Mouse (Mus musculus) erythroblast, embryonic 14.5 days (primary cell): ENCODE data around the gene Ncoa7.

ENCODE experiments used
- GATA1 ChIP-seq: IDR thresholded peaks from 2 replicates; pipeline ENCODE4 v1.6.1; 2012; ENCODE audit warnings: low read length, inconsistent platforms, mixed read lengths
- TAL1 ChIP-seq: IDR thresholded peaks from 3 replicates; pipeline ENCODE4 v1.6.1; 2012; ENCODE audit warnings: low read length, inconsistent platforms, mixed read lengths

GRCm38 (mm10) chr10:30802033-30802432, 1.1 kb downstream of the Ncoa7 start:
- no peak for TF ChIP-seq GATA1
- TF ChIP-seq TAL1: no peak
